Mouse (Mus musculus) liver, embryonic 14.5 days (tissue): ENCODE results near the gene Ror2.

Source experiments
- CTCF ChIP-seq: IDR thresholded peaks from 2 replicates; pipeline ENCODE4 v1.5.1; 2016; ENCODE audit warnings: antibody characterized with exemption, low read depth, control low read depth
- EP300 ChIP-seq: IDR thresholded peaks from 2 replicates; pipeline ENCODE4 v1.6.1; 2016; ENCODE audit warnings: antibody characterized with exemption, low read depth

DNA sequence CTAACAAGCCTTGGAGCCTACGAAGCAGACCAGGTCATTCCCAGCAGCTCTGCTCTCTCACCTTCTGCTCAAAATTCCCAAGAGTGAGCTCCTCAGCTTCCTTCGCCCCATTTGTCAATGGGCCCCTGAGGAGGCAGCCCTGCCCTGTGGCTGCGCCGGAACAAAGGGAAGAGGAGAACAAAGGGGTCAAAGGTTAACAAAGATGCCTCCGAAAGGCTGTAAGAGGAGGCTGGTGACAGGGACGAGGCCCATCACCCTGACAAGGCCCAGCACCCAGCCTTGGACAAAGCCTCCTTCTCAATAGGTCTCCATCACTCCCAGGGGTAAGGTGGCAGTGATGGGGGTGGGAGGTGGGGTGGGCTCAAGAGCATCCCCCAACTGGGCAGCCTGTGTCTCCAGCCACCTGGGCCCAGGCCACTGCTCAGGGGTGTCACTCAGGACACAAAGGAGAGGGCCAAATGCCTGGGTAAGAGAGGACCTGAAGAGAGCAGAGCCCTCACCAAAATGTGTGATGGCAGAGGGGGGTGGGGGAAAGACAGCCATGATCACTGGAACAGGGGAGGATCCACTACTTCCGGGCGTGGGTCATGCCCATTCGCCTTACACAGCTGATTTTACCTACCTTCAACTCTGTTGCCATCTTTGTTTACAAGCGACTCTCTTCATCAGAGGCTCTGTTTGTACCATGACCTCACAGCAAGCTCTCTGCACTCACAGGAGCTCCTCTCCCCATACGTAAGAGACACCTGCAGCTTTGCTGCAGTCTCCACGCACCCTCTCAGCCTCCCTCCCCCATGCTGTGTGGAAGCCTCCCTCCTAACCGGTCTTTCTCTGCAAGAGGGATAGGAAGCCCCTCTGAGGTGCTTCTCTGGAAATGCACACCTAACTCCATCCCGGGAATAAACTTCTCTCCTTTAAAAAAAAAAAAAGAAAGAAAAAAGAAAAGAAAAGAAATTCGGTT lies 51.8 kb downstream of the Ror2 start:
- TF ChIP-seq CTCF (no peak), EP300 (no peak)
